10 mouse cellular contexts compared by ENCODE assay signal in the genomic region with DNA sequence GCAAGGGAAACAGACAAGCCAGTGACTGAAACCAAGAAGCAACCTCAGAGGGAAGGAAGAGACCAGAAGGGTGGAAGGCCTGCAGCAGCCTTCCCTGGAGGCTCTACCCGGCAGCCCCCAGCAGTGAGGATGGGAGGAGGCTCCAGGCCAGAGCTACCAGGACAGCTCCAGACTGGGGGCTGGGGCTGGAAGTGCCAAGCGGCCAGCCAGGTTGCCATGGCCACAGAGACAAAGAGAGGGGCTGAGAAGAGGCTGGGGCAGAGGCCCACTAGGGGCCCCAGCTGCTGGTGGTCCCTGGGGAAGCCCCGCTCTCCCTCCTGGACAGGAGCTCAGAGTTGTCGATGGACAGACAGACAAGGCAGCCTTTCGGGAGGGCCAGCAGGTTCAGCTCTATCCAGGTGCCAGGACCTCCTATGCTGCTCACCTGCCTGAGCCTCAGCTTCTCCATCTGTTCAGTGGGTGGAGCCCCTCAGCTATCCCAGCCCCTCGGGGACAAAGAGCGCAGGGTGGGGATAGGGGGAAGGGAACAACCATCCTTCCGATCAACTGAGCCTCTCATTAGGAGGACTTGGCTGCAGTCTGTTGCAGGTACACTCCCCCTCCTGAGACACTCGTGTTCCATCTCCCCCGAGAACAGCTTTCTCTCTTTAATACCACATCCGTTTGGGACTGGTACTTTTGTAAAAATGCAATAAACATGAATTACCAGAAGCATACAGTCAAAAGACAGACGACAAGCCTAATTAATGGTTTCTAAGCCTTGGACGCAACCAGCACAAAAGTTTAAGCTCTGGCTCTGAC. TPM values are rescaled to one million over a fixed set of nuclear protein-coding genes. Genes with fewer than 3 reads are reported as not detected.
A peak's percentile ranks its signal among the peaks of the same experiment; 100 is the strongest.
DNase-seq lines count a peak whose midpoint lies in the region; ATAC-seq and TF ChIP-seq lines count a peak whose summit lies in the region.
"Had no signal": no experiment of that assay in that cellular context is flagged by ENCODE, and none has a peak within 500 bp of the region (broad histone marks: within the 10 kb centered on the region; RNA-seq: fewer than 3 reads in every experiment).

No protein-coding gene starts in this region.

- H3K36me3 ChIP-seq in embryonic facial prominence, embryonic 11.5 days (replicated peaks; ENCODE audit: control insufficient read depth, insufficient read depth, low read depth, low read length), result no peaks in the 10 kb centered on the region
- H3K36me3 ChIP-seq in hindbrain, embryonic 14.5 days (replicated peaks; ENCODE audit: control insufficient read depth, insufficient read depth), result no peaks in the 10 kb centered on the region
- H3K36me3 ChIP-seq in neural tube, embryonic 11.5 days (ENCODE audit: control insufficient read depth, insufficient read depth, low read length), result no peaks in the 10 kb centered on the region

- no peak overlapping the region for H3K4me3 ChIP-seq in layer of hippocampus, adult 2 months
- no peak overlapping the region for H3K4me3 ChIP-seq in embryonic facial prominence, embryonic 11.5 days (ENCODE audit: low read depth, low read length)
- H3K4me3 ChIP-seq in hindbrain, embryonic 14.5 days (replicated peaks; ENCODE audit: low read length), result no peak overlapping the region
- no peak overlapping the region for H3K4me3 ChIP-seq in neural tube, embryonic 11.5 days (ENCODE audit: low read depth, low read length)

- peak overlapping the region; percentile 18; the same call in 1 of the 2 replicates for H3K9ac ChIP-seq in embryonic facial prominence, embryonic 11.5 days (replicated peaks; ENCODE audit: low read length)
- H3K9ac ChIP-seq in hindbrain, embryonic 14.5 days, result no peak overlapping the region
- H3K9ac ChIP-seq in neural tube, embryonic 11.5 days (ENCODE audit: low read length), result peak overlapping the region; percentile 20; the same call in 1 of the 2 replicates

- TF ChIP-seq CTCF in layer of hippocampus, adult 2 months (conservative IDR thresholded peaks at IDR 0.05), result no peak

- no peaks in the 10 kb centered on the region for H3K27me3 ChIP-seq in embryonic facial prominence, embryonic 11.5 days (ENCODE audit: control insufficient read depth, insufficient read depth, low read length)
- no peaks in the 10 kb centered on the region for H3K27me3 ChIP-seq in hindbrain, embryonic 14.5 days (ENCODE audit: control insufficient read depth, insufficient read depth, low read length)
- H3K27me3 ChIP-seq in neural tube, embryonic 11.5 days (ENCODE audit: control insufficient read depth, insufficient read depth, low read length), result no peaks in the 10 kb centered on the region

- H3K4me1 ChIP-seq in embryonic facial prominence, embryonic 11.5 days (ENCODE audit: control insufficient read depth, insufficient read depth, low read length), result peaks cover 16% of the 10 kb centered on the region
- H3K4me1 ChIP-seq in hindbrain, embryonic 14.5 days (replicated peaks; ENCODE audit: control insufficient read depth, insufficient read depth, low read length), result peaks cover 38% of the 10 kb centered on the region
- H3K4me1 ChIP-seq in neural tube, embryonic 11.5 days (ENCODE audit: control insufficient read depth, insufficient read depth, low read length), result peaks cover 66% of the 10 kb centered on the region

- 31% methylated on average over 13 of the region's 13 CpGs for WGBS in embryonic facial prominence, embryonic 11.5 days
- 12% methylated on average over 13 of the region's 13 CpGs for WGBS in hindbrain, embryonic 14.5 days
- WGBS in neural tube, embryonic 11.5 days, result 20% methylated on average over 13 of the region's 13 CpGs

- peak; percentile 73 for ATAC-seq in embryonic facial prominence, embryonic 11.5 days (replicated peaks; ENCODE audit: insufficient number of reproducible peaks, low FRiP score, low TSS enrichment, low read depth)
- peak; percentile 78 for ATAC-seq in hindbrain, embryonic 14.5 days (ENCODE audit: low FRiP score)
- ATAC-seq in neural tube, embryonic 11.5 days (ENCODE audit: insufficient read depth, low FRiP score, low TSS enrichment), result peak; percentile 86

- DNase-seq in layer of hippocampus, adult 2 months (ENCODE audit: low spot score in 2 of 2), result peak in 1 of 2 experiments; percentile 30
- no peak for DNase-seq in layer of hippocampus, adult 11-12 months (ENCODE audit: low spot score)
- DNase-seq in embryonic facial prominence, embryonic 11.5 days (ENCODE audit: low spot score), result no peak
- DNase-seq in hindbrain, embryonic 14.5 days (ENCODE audit: low spot score), result no peak
- peak; percentile 85 for DNase-seq in neural tube, embryonic 11.5 days (ENCODE audit: low spot score)
- no peak for DNase-seq in urinary bladder, postnatal 25 days (ENCODE audit: low spot score)
- no peak for DNase-seq in testis, postnatal 10 days (ENCODE audit: low spot score)
- DNase-seq in ovary, postnatal 36 days (ENCODE audit: low spot score), result no peak
- DNase-seq: gastrocnemius, postnatal 14 days; kidney, adult 11 months had no signal

- H3K9me3 ChIP-seq in embryonic facial prominence, embryonic 11.5 days (replicated peaks; ENCODE audit: control insufficient read depth, low read length), result no peaks in the 10 kb centered on the region
- H3K9me3 ChIP-seq in hindbrain, embryonic 14.5 days (ENCODE audit: control insufficient read depth, low read length), result no peaks in the 10 kb centered on the region
- H3K9me3 ChIP-seq in neural tube, embryonic 11.5 days (ENCODE audit: control insufficient read depth, low read length), result no peaks in the 10 kb centered on the region

- peak overlapping the region; percentile 67 for H3K27ac ChIP-seq in layer of hippocampus, adult 2 months
- peak overlapping the region; percentile 47; the same call in 1 of the 2 replicates for H3K27ac ChIP-seq in embryonic facial prominence, embryonic 11.5 days (replicated peaks; ENCODE audit: low read depth, low read length)
- peak overlapping the region; percentile 74 for H3K27ac ChIP-seq in hindbrain, embryonic 14.5 days
- H3K27ac ChIP-seq in neural tube, embryonic 11.5 days (ENCODE audit: low read depth, low read length), result peak overlapping the region; percentile 46

- no peak overlapping the region for H3K4me2 ChIP-seq in embryonic facial prominence, embryonic 11.5 days (ENCODE audit: low read depth, low read length)
- H3K4me2 ChIP-seq in hindbrain, embryonic 14.5 days (replicated peaks), result 0 out of 2 replicates have a peak overlapping the region, but pooled peaks have one; percentile 9
- H3K4me2 ChIP-seq in neural tube, embryonic 11.5 days (ENCODE audit: low read depth), result peak overlapping the region; percentile 28

RNA-seq across cellular contexts. Expression of a gene that starts 34.5 kb away (rescaled TPM):
- 10 to 100 TPM; 69.9 to 71.3 TPM for total RNA-seq in layer of hippocampus, adult 2 months (2021)
- 15.5 and 21.7 TPM in 2 replicates for polyA plus RNA-seq in embryonic facial prominence, embryonic 11.5 days (2014; fragmentation: Nextera tagmentation; extraction: Ambion mirVana)
- polyA plus RNA-seq in hindbrain, embryonic 14.5 days (2014; fragmentation: Nextera tagmentation; extraction: Ambion mirVana), result 27.3 and 28.8 TPM in 2 replicates
- polyA plus RNA-seq in neural tube, embryonic 11.5 days (2014; fragmentation: Nextera tagmentation; extraction: Ambion mirVana), result 28.9 and 31.9 TPM in 2 replicates
